Mouse (Mus musculus) E14TG2a.4 (cell line): Measurements from ENCODE around the gene Acot6.

Source experiments
- CTCF ChIP-seq: conservative IDR thresholded peaks from 2 replicates; pipeline ENCODE4 v1.5.1; 2014; ENCODE audit warnings: low read length
- NANOG ChIP-seq: IDR thresholded peaks from 2 replicates; pipeline ENCODE4 v1.6.1; 2014; ENCODE audit warnings: borderline replicate concordance, low read length, mixed read lengths
- POU5F1 ChIP-seq: IDR thresholded peaks from 2 replicates; pipeline ENCODE4 v1.6.1; 2014; ENCODE audit warnings: low read length, borderline replicate concordance

- no peak for TF ChIP-seq CTCF
- TF ChIP-seq POU5F1 = no peak
- TF ChIP-seq NANOG = no peak
Measured at GRCm38 (mm10) chr12:84077371-84077990, 23.0 kb upstream of the Acot6 start.
